Mouse (Mus musculus) spleen, adult 2 months (tissue): ENCODE results near the gene Il1r1.

Source experiments
- CTCF ChIP-seq: fragments of 200-500 bp; IDR thresholded peaks from 2 replicates; pipeline ENCODE4 v1.5.1; 2011; ENCODE audit warnings: mild to moderate bottlenecking, inconsistent platforms; ENCODE audit not compliant: insufficient read depth, insufficient read length, insufficient replicate concordance; ENCODE audit errors: extremely low read depth
- POLR2A ChIP-seq: fragments of 200-500 bp; IDR thresholded peaks from 2 replicates; pipeline ENCODE4 v1.6.1; 2011; ENCODE audit warnings: low read depth, low read length, inconsistent platforms

DNA sequence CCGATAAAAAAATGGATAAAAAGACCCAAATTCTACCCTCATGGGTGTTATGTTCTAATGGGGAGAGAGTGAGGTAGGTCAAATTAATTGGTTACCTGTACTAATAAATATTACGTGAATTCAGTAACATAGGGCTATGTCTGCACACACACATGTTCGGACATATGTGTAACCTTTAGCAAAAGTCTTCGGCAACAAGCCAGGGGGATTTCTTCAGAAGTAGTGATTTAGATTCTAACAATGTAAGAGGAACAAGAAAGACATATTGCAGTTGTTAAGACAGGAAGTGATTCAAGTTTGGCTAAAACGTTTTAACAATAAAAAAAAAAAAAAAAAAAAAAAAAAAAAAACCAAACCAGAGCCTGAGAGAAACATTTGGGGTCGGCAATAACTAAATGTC, 27.6 kb downstream of the Il1r1 start:
- TF ChIP-seq POLR2A (no peak), CTCF (no peak)
